Mouse (Mus musculus) heart, adult 9 months (tissue): ENCODE measurements around the gene Umps.
A peak's percentile ranks its signal among the peaks of the same experiment; 100 is the strongest.

ENCODE experiments used
- DNase-seq, 2 experiments: peaks; one replicate each; pipeline ENCODE4 v3.0.0; 2022; ENCODE audit warnings: low spot score in 2 of 2

Gene Umps

DNA sequence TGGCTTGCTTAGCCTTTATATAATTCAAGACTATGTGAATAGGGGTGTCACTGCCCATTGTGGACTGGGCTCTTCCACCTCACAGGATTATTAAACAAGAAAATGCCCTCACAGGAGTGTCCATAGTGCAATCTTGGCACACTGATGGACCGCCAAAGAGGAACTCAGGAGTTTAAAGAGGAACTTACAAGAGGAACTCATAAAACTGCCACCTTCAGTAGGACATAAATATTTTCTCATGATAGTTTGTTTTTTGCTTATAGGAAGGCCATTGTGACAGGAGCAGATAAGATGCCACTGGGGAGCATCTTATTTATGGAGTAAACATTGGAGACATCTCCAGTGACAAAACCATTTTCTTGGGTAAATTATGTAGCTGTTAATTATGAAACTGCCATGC is 12.0 kb downstream of the Umps start:
- DNase-seq = no peak

DNA sequence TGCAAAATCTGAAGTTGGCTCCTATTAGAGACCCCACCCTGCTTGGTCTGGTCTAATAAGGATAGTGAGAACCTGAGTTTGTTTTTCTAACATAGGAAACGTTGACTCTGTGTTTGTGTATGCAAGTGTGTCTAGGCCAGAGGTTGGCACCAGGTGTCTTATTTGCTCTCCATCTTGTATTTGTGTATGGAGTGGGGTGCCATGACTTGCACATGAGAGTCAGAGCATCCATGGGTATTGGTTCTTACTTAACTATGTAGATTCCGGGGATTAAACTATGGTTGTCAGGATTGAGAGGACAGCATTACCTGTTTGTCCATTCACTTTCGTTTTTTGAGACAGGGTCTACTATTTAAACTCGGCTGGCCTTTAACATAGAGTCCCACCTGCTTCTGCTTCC is 13.8 kb downstream of the Umps start:
- DNase-seq = no peak

DNA sequence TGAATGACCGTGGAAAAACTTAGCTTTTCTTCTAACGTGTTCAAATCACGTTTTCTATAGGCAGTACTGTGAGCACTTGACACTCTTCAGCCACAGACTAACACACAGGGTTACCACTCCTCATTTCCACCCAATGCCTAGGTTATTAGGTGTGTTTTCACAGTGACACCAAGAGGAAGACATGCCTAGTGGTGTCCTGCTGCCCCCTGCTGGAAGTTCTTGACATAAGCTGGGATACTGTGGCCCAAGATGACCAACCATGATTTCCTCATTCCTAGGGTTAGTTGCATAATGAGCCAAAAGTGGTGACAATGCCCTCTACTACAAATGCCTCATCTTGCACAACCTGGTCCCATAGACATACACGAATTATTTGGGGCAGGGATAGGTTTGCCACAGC is 16.0 kb downstream of the Umps start:
- peak; percentile 78 to 88 for DNase-seq

- no peak for DNase-seq
Observed at GRCm38 (mm10) chr16:33950386-33950785, 16.5 kb downstream of the Umps start.

DNA sequence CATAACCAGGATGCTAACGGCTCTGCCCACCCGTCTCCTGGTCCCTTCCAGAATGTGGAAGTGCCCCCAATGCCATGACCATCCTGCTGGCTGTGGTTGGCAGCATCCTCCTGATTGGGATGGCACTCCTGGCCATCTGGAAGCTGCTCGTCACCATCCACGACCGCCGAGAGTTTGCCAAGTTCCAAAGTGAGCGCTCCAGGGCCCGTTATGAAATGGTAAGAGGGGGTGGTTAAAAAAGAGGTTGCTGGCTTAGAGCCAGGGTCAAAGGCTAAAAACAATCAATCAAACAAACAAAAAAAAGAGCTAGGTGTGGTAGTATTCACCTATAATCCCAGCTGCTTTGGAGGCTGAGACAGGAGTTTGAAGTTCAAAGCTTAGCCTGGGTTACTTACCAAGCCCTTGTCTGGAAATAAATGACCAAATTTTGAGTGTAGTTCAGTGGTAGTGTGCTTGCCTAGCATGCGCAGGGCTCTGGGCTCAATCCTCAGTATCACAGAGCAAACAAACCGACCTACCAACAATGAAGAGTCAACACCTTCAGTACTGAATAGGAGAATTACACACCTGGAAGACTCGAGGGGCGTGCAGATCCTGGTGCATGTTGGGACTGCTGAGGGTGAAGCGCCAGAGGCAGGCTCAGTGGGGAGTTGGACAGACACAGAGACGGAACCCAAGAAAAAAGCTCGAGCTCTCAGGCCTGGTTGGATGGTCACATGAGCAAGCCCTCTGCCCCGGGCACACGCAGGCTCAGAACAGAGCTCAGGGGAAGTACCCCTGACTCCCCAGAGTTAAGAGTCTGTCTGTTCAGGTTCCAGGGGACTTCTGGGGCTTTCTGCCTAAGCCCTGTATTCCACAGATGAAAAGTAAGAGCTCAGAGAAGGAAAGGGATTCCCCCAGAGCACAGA is 18.9 kb downstream of the Umps start:
- no peak for DNase-seq

DNA sequence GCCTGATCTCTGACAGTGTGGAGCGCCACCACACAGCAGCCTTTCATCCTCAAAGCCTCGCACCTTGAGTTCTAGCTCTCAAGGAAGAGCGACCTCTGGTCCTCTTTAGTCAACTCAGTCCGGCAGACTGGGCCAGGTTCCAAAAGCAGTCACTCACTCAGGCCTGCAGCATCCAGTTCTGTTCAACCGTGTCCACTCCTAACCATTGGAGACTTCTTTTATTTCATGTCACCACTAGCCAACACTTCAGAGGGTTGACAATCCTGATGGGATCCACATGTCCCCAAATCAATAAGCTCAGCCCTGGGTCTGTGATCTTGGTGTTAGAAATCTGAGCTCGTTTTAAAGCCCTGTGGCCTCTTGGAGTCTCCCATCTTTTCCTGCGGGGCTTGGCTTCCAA is 20.8 kb downstream of the Umps start:
- no peak for DNase-seq

DNA sequence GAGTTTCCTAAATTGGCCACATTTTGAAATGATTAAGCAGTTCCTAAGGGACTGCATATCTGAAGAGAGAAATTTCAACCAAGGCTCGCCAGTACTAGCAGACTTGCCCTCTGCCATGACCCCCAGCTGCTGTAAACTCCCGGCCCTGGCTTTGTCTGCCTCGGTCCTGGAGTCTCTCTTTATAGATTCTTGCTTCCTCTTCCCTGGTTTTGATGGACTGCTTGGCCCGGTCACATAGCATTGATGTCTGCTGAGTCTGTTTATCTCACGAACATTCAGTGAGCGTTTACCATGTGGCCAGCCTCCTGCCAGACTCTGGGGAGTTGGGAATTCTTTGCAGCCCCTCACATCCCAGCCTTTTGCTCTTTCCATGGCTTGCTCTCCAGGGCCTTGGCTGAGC is 22.1 kb downstream of the Umps start:
- no peak for DNase-seq

- no peak for DNase-seq
Observed at GRCm38 (mm10) chr16:33944126-33944525, 22.7 kb downstream of the Umps start.

GRCm38 (mm10) chr16:33943388-33943787 is 23.4 kb downstream of the Umps start:
- no peak for DNase-seq

DNA sequence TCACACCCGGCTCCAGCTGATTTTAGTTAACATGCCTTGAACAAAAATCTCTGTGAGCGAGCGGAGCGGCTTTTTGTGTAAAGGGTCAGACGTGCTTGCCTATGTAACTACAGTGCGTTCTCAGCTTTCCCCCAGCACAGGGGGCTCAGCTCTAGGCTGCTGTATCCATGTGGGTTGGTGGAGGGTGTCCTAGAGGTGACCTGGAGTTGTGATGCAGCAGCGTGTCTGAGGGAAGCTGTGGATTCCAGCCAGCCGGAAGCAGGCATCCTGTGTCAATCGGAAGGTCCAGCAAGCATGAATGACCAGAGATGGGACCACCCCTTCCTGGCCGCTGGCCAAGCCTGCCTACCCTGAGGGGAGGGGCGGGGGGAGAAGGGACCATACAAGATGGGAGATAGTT is 24.5 kb downstream of the Umps start:
- peak; percentile 67 to 74 for DNase-seq

- peak; percentile 82 to 84 for DNase-seq
Observed at GRCm38 (mm10) chr16:33941271-33941781, 25.5 kb downstream of the Umps start.

DNA sequence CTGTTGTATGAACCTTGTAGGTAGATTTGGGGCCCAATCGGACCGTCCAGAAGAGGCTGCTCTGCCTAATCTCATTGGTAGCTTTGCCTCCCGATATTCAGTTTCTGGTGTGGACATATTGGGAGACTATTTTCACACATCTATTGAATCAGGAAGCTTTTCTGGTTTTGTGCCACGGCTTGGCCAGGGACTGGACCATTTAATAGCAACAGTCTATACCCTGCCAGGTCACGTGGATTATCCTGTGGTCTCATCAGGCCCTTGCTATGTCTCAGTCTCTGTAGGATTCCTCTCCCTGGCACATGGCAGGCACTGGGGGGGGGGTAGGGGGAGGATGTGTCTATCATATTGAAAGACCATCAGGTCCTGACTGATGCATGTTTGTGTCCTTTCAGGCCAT is 26.7 kb downstream of the Umps start:
- DNase-seq = no peak

- peak in 1 of 2 experiments; percentile 75 for DNase-seq
Observed at GRCm38 (mm10) chr16:33939636-33940035, 27.2 kb downstream of the Umps start.

DNA sequence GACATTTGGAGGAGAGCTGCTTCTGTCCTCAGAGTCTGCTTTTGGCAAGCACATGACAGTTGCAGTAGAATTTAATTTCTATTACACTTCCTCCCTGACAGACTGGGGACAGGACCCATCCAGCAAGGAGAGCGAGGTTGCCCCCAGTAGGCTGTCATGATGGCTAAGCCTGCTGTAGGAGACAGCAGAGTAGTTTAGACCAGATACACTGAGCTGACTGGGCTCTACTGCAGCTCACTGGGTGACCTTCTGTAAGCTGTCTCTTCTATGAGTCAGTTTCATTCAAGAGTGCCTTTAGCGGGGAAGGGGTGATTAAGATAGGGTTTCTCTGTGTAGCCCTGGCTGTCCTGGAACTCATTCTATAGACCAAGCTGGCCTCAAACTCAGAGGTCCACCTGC is 27.7 kb downstream of the Umps start:
- DNase-seq = no peak

- no peak for DNase-seq
Observed at GRCm38 (mm10) chr16:33938311-33939132, 28.3 kb downstream of the Umps start.

DNA sequence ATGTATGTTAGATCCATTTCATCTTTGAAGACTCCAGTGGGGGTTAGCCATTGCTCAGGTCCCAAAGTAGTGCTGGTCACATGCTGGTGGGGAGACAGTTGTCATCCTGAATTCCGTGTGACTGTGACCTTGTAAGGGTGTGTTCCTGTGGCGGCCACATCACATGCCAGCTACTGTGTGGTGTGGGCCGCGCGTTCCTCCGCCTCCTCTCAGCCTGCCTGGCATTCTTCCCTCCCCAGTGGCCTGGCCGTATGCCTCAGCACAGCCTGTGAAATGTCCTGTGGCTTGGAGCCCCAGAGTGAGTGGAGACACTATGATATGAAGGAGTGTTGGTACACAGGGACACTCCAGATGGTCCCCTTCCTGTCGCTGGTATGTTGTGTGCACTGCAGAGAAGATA is 29.3 kb downstream of the Umps start:
- DNase-seq = peak; percentile 85 to 87

GRCm38 (mm10) chr16:33936885-33937284 is 30.0 kb downstream of the Umps start:
- DNase-seq = no peak

- DNase-seq = no peak
Observed at GRCm38 (mm10) chr16:33935407-33935785, 31.4 kb downstream of the Umps start.

- DNase-seq = no peak
Observed at GRCm38 (mm10) chr16:33934701-33935406, 32.0 kb downstream of the Umps start.

- DNase-seq = no peak
Observed at GRCm38 (mm10) chr16:33933411-33933810, 33.4 kb downstream of the Umps start.

DNA sequence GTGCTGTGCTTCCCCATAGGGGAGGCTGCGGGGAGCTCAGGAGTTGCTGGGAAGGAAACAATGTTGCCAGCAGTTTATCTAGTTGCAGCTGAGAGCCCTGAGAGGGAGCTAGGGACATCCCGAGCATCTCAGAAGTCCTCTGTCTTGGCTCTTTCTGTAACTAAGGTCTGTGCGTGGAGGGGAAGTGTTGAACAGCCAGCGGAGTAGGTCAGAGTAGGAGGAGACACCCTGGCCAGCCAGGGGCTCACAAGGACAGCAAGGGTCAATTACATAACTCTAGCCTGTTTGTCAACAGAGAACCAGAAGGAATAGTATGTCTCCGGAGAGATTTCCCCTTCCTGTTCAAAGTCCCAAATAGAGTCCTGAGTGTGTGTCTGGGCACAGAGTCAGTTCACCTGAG is 34.7 kb downstream of the Umps start:
- DNase-seq = peak; percentile 65 to 76

DNA sequence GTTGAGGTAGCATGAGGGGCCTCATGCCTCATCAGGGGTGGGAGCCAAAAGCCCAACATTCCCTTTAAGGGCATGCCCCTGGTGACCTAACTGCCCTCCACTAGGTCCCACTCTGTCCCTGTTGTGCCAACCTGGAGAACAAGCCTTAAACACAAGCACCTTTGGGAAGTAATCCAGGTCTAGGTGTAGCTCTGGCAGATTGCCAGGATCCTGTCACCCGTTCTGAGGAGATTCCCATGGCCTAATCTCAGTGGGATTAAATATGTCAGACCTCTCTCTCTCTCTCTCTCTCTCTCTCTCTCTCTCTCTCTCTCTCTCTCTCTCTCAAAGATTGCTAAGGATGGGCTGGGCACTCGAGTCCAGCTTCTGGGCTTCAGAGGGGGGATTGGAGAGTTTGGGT is 35.2 kb downstream of the Umps start:
- DNase-seq = no peak
